Mouse (Mus musculus) MEL (cell line): ENCODE measurements around the gene Trafd1. TPM values are rescaled to one million over a fixed set of nuclear protein-coding genes. Genes with fewer than 3 reads are reported as not detected.

ENCODE experiments used
- DNase-seq: peaks from one replicate; pipeline ENCODE4 v3.0.0; 2011; ENCODE audit warnings: low read depth, low spot score
- H3K27ac ChIP-seq: 2 replicates; pipeline ENCODE4 v1.5.1; 2012; ENCODE audit warnings: low read depth, mild to moderate bottlenecking, control low read depth, low read length, moderate library complexity; ENCODE audit not compliant: control insufficient read depth
- H3K27me3 ChIP-seq, 2 experiments: fragments of 150-350 bp in 1 of 2; sonication (generic) in 1 of 2; 2 replicates each; pipeline ENCODE4 v1.6.1; 2012; ENCODE audit warnings: low read length in 2 of 2, mild to moderate bottlenecking in 2 of 2, improper control_type of control experiment in 1 of 2, moderate library complexity in 1 of 2; ENCODE audit not compliant: insufficient read depth in 2 of 2, control insufficient read depth in 1 of 2
- H3K36me3 ChIP-seq, 2 experiments: 2 replicates each; pipeline ENCODE4 v1.6.1; 2012 to 2014; ENCODE audit warnings: low read length in 2 of 2, improper control_type of control experiment in 1 of 2, inconsistent platforms in 1 of 2, mild to moderate bottlenecking in 1 of 2; ENCODE audit not compliant: insufficient read depth in 2 of 2, control insufficient read depth in 1 of 2
- H3K4me1 ChIP-seq, 2 experiments: fragments of 150-350 bp in 1 of 2; sonication (generic) in 1 of 2; 2 replicates each; pipeline ENCODE4 v1.6.1; 2012; ENCODE audit warnings: low read length in 2 of 2, improper control_type of control experiment in 1 of 2, mild to moderate bottlenecking in 1 of 2; ENCODE audit not compliant: insufficient read depth in 2 of 2, control insufficient read depth in 1 of 2
- H3K4me3 ChIP-seq, 2 experiments: fragments of 150-350 bp in 1 of 2; sonication (generic) in 1 of 2; 2 replicates each; pipeline ENCODE4 v1.5.1; 2012; ENCODE audit warnings: low read depth in 2 of 2, low read length in 2 of 2, mild to moderate bottlenecking in 2 of 2, moderate library complexity in 2 of 2, control low read depth in 1 of 2, improper control_type of control experiment in 1 of 2; ENCODE audit not compliant: control insufficient read depth in 1 of 2, insufficient read depth in 1 of 2
- H3K79me2 ChIP-seq: 2 replicates; pipeline ENCODE4 v1.6.1; 2012; ENCODE audit warnings: mild to moderate bottlenecking, low read length, moderate library complexity; ENCODE audit not compliant: control insufficient read depth, poor library complexity, insufficient read depth
- H3K9ac ChIP-seq: 2 replicates; pipeline ENCODE4 v1.6.1; 2012; ENCODE audit warnings: low read depth, mild to moderate bottlenecking, control low read depth, low read length, moderate library complexity; ENCODE audit not compliant: control insufficient read depth, poor library complexity, severe bottlenecking
- H3K9me3 ChIP-seq: fragments of 150-350 bp; sonication (generic); replicated peaks from 2 replicates; pipeline ENCODE4 v1.6.1; 2012; ENCODE audit warnings: mild to moderate bottlenecking, low read length, improper control_type of control experiment, moderate library complexity; ENCODE audit not compliant: insufficient read depth
- BHLHE40 ChIP-seq: IDR thresholded peaks from 2 replicates; pipeline ENCODE4 v1.6.1; 2012; ENCODE audit warnings: low read depth, mild to moderate bottlenecking, inconsistent platforms, low read length, improper control_type of control experiment, borderline replicate concordance
- CHD1 ChIP-seq: IDR thresholded peaks from 2 replicates; pipeline ENCODE4 v1.6.1; 2012; ENCODE audit warnings: low read depth, mild to moderate bottlenecking, inconsistent platforms, low read length, improper control_type of control experiment
- CTCF ChIP-seq, 3 experiments: IDR thresholded peaks in 2 of 3; conservative IDR thresholded peaks in 1 of 3; 2 replicates each; pipeline ENCODE4 v1.5.1; 2011 to 2012; ENCODE audit warnings: low read length in 3 of 3, low read depth in 2 of 3, mild to moderate bottlenecking in 2 of 3, improper control_type of control experiment in 1 of 3, inconsistent platforms in 1 of 3, mixed read lengths in 1 of 3, moderate library complexity in 1 of 3; ENCODE audit not compliant: control insufficient read depth in 1 of 3, insufficient read depth in 1 of 3, poor library complexity in 1 of 3, severe bottlenecking in 1 of 3
- ELF1 ChIP-seq: IDR thresholded peaks from 2 replicates; pipeline ENCODE4 v1.6.1; 2014; ENCODE audit warnings: low read depth, mild to moderate bottlenecking, inconsistent platforms, low read length, improper control_type of control experiment, moderate library complexity
- EP300 ChIP-seq, 2 experiments: IDR thresholded peaks; 2 replicates each; pipeline ENCODE4 v1.6.1; 2011; ENCODE audit warnings: improper control_type of control experiment in 2 of 2, low read length in 2 of 2, low read depth in 1 of 2, mild to moderate bottlenecking in 1 of 2
- GABPA ChIP-seq: IDR thresholded peaks from 2 replicates; pipeline ENCODE4 v1.6.1; 2012; ENCODE audit warnings: low read depth, mild to moderate bottlenecking, inconsistent platforms, low read length, improper control_type of control experiment, moderate library complexity
- GATA1 ChIP-seq: IDR thresholded peaks from 2 replicates; pipeline ENCODE4 v1.6.1; 2011; ENCODE audit warnings: low read depth, low read length, improper control_type of control experiment
- MAFK ChIP-seq: IDR thresholded peaks from 2 replicates; pipeline ENCODE4 v1.6.1; 2011; ENCODE audit warnings: low read depth, mild to moderate bottlenecking, low read length, improper control_type of control experiment, borderline replicate concordance
- MAX ChIP-seq: IDR thresholded peaks from 2 replicates; pipeline ENCODE4 v1.6.1; 2011; ENCODE audit warnings: low read length, improper control_type of control experiment
- MEF2A ChIP-seq: IDR thresholded peaks from 2 replicates; pipeline ENCODE4 v1.6.1; 2014; ENCODE audit warnings: low read depth, mild to moderate bottlenecking, inconsistent platforms, low read length, improper control_type of control experiment; ENCODE audit not compliant: poor library complexity, insufficient replicate concordance, severe bottlenecking; ENCODE audit errors: extremely low read depth
- NRF1 ChIP-seq: IDR thresholded peaks from 2 replicates; pipeline ENCODE4 v1.6.1; 2014; ENCODE audit warnings: low read depth, mild to moderate bottlenecking, inconsistent platforms, low read length, improper control_type of control experiment, moderate library complexity; ENCODE audit not compliant: poor library complexity, insufficient read depth, severe bottlenecking
- POLR2AphosphoS2 ChIP-seq: IDR thresholded peaks from 2 replicates; pipeline ENCODE4 v1.6.1; 2011; ENCODE audit warnings: low read length, improper control_type of control experiment
- POLR2AphosphoS5 ChIP-seq: IDR thresholded peaks from 2 replicates; pipeline ENCODE4 v1.6.1; 2012; ENCODE audit warnings: low read depth, borderline replicate concordance, mild to moderate bottlenecking, inconsistent platforms, low read length, moderate library complexity, mixed read lengths
- RAD21 ChIP-seq: IDR thresholded peaks from 2 replicates; pipeline ENCODE4 v1.6.1; 2011; ENCODE audit warnings: mild to moderate bottlenecking, low read depth, low read length, improper control_type of control experiment
- RCOR1 ChIP-seq: IDR thresholded peaks from 2 replicates; pipeline ENCODE4 v1.6.1; 2012; ENCODE audit warnings: low read depth, mild to moderate bottlenecking, inconsistent platforms, low read length, improper control_type of control experiment
- TAL1 ChIP-seq: IDR thresholded peaks from 2 replicates; pipeline ENCODE4 v1.6.1; 2012; ENCODE audit warnings: mild to moderate bottlenecking, inconsistent platforms, low read length, moderate library complexity, mixed read lengths
- TBP ChIP-seq: IDR thresholded peaks from 2 replicates; pipeline ENCODE4 v1.8.0; 2011; ENCODE audit warnings: low read depth, low read length, improper control_type of control experiment
- TCF12 ChIP-seq: IDR thresholded peaks from 2 replicates; pipeline ENCODE4 v1.6.1; 2014; ENCODE audit warnings: low read depth, mild to moderate bottlenecking, inconsistent platforms, low read length, improper control_type of control experiment, moderate library complexity
- UBTF ChIP-seq: IDR thresholded peaks from 2 replicates; pipeline ENCODE4 v1.6.1; 2012; ENCODE audit warnings: low read depth, mild to moderate bottlenecking, inconsistent platforms, low read length, improper control_type of control experiment, moderate library complexity, borderline replicate concordance; ENCODE audit not compliant: insufficient read depth
- USF1 ChIP-seq: IDR thresholded peaks from 2 replicates; pipeline ENCODE4 v1.6.1; 2014; ENCODE audit warnings: low read depth, mild to moderate bottlenecking, inconsistent platforms, low read length, improper control_type of control experiment, moderate library complexity
- ZNF384 ChIP-seq: IDR thresholded peaks from 2 replicates; pipeline ENCODE4 v1.6.1; 2012; ENCODE audit warnings: low read depth, mild to moderate bottlenecking, inconsistent platforms, low read length, improper control_type of control experiment
- polyA plus RNA-seq, 2 experiments: library from polyadenylated mRNA; stranded (reverse) in 1 of 2; unstranded in 1 of 2; fragments of >175 nt in 1 of 2; fragments of >200 nt in 1 of 2; gene quantifications; 2 replicates each; pipeline versions ENCODE4 v1.2.1 to v1.2.4; 2012; ENCODE audit warnings: low replicate concordance in 2 of 2, low read depth in 1 of 2; ENCODE audit not compliant: insufficient read length in 2 of 2, insufficient read depth in 1 of 2, missing spikeins in 1 of 2
- total RNA-seq: library from RNA; depleted of rRNA; stranded (reverse); fragments of 300-350 nt; gene quantifications from 2 replicates; pipeline ENCODE4 v1.2.3, GENCODE M21; 2012

Trafd1 gene
- total and polyA plus RNA-seq, 3 experiments: 12.9 to 21.4 TPM; not detected in 1

DNA sequence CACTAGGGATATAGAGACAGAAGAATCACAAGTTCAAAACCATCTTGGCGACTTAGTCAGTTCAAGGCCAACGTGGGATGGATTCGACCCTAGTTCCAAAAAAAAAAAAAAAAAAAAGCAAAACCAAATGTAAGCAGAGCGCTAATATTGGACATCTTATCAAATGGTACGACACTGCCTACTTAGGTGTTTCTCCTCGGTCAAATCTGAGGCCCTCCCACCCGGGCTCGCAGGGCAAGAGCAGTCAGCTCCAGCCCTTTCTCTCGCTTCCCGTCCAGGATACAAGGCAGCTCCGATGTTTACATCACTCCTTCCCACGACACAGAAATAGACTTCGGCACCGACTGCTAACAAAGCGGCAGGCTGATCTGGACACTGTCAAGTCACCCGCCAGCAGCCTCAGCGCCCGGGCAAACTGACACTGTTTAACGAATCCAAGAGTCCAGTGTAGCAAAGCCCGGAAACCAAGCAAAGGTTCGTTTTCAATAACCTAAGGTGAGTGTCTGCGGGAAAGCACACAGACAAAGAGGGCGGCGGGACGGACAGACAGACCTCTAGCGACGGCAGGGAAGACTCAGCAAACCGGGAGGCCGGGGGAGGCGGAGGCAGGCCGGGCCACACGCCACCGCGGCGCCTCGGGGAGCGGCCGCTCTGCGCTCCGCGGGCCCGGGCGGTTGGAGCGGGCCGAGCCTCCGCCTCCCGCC, 523 bp downstream of the Trafd1 start (continued):
- TF ChIP-seq EP300 (IDR thresholded peaks at IDR 0.05; ENCODE audit: low read depth in 1 of 2, low read length in 2 of 2): 0 out of 4 replicates have a peak, but pooled peaks of 1 of the 2 experiments have one; percentile 21
- no peak for TF ChIP-seq GABPA
- no peak for TF ChIP-seq MAX
- TF ChIP-seq ELF1: no peak
- no peak for TF ChIP-seq RCOR1
- TF ChIP-seq NRF1: no peak
- TF ChIP-seq MEF2A: no peak
- TF ChIP-seq CTCF (IDR thresholded peaks at IDR 0.05 in 2 of 3, conservative IDR thresholded peaks at IDR 0.05 in 1 of 3; ENCODE audit: control insufficient read depth in 1 of 3, insufficient read depth in 1 of 3, low read depth in 2 of 3, low read length in 3 of 3, poor library complexity in 1 of 3, severe bottlenecking in 1 of 3): no peak
- peak; percentile 67; the same call in 1 of the 2 replicates for TF ChIP-seq UBTF
- TF ChIP-seq POLR2AphosphoS2: no peak
- no peak for TF ChIP-seq RAD21
- no peak for TF ChIP-seq BHLHE40
- peak; percentile 76; the same call in 1 of the 2 replicates for TF ChIP-seq ZNF384
- TF ChIP-seq, all 39 proteins: peak for 9

GRCm38 (mm10) chr5:121383857-121384756, 1.3 kb downstream of the Trafd1 start:
- Histone ChIP-seq H3K4me3 (peak overlapping the region; percentile 80 to 100), H3K27ac (no peak overlapping the region; the same call in 1 of the 2 replicates), H3K27me3 (no peaks in the 10 kb centered on the region), H3K9me3 (no peaks in the 10 kb centered on the region), H3K4me1 (peaks cover 2 to 16% of the 10 kb centered on the region in 2 experiments; a peak in 3 of 4 replicates), H3K79me2 (peaks cover 3% of the 10 kb centered on the region; the same call in 1 of the 2 replicates), H3K9ac (peak overlapping the region; percentile 86), H3K36me3 (peaks cover 0 to 14% of the 10 kb centered on the region in 2 experiments; a peak in 2 of 4 replicates)
- DNase-seq: no peak
- TF ChIP-seq UBTF (no peak), NRF1 (no peak), GATA1 (no peak), TCF12 (no peak), TBP (no peak), MAFK (no peak), CHD1 (no peak), MEF2A (no peak), USF1 (no peak), TAL1 (no peak), POLR2AphosphoS5 (no peak)
